Mouse (Mus musculus) kidney, adult 2 months (tissue): Measurements from ENCODE around the gene Slc9a6.

Source experiments
- CTCF ChIP-seq: fragments of 200-500 bp; conservative IDR thresholded peaks from 2 replicates; pipeline ENCODE4 v1.5.1; 2011; ENCODE audit warnings: low read depth, mild to moderate bottlenecking, control low read depth, low read length, moderate library complexity, mixed read lengths; ENCODE audit not compliant: insufficient read depth, insufficient read length
- POLR2A ChIP-seq: fragments of 200-500 bp; IDR thresholded peaks from one replicate; pipeline ENCODE4 v1.6.1; 2011; ENCODE audit warnings: low read depth, low read length, control low read depth

DNA sequence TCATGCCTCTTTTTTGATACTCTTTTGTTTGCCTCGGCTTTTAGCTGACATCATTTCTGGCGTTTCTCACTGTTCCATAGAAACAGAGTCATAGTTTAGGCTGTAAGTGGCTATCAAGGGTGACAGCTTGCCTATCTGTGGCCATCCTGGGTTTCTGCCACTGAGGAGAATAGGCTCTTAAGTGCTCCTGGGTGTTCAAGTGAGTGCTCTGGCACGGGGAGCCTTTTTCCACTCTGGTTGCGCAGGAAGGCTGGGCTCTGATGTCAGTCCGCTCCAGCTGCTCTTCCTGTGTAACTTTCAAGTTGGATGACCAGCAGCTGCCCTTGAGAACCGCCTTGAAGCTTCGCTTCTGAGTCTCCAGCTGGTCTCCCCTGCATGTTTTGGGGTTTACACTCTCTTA lies 42.2 kb downstream of the Slc9a6 start:
- no peak for TF ChIP-seq CTCF
- no peak for TF ChIP-seq POLR2A
